In genomic region chr8:98455539-98455938, GRCm38 (mm10) we compare ENCODE assay signal across 26 mouse cellular contexts.
"Had no signal": no experiment of that assay in that cellular context is flagged by ENCODE, and none has a peak within 500 bp of the region (broad histone marks: within the 10 kb centered on the region; RNA-seq: fewer than 3 reads in every experiment).

No protein-coding gene starts in this region.

- DNase-seq: gastrocnemius, adult 2 months; gastrocnemius, postnatal 10 days; gastrocnemius, postnatal 25 days; heart, adult 11 months; heart, adult 2 months; heart, postnatal 10 days; kidney, adult 11 months; kidney, adult 2 months; kidney, adult 9 months; kidney, postnatal 14 days; kidney, postnatal 36 days; layer of hippocampus, adult 9-11 months; layer of hippocampus, postnatal 36 days; left cerebral cortex, postnatal 4 days had no signal

- H3K27ac ChIP-seq: gastrocnemius, adult 2 months; heart, adult 2 months; heart, embryonic 13.5 days; heart, embryonic 15.5 days; hindbrain, embryonic 13.5 days; hindbrain, embryonic 15.5 days; hindbrain, postnatal 0 days; kidney, embryonic 15.5 days; kidney, postnatal 0 days; limb, embryonic 13.5 days; limb, embryonic 15.5 days had no signal

- H3K36me3 ChIP-seq: heart, embryonic 13.5 days; heart, embryonic 15.5 days; hindbrain, embryonic 13.5 days; hindbrain, embryonic 15.5 days; kidney, embryonic 15.5 days; limb, embryonic 13.5 days; limb, embryonic 15.5 days had no signal

- H3K27me3 ChIP-seq: heart, embryonic 13.5 days; heart, embryonic 15.5 days; hindbrain, embryonic 13.5 days; hindbrain, embryonic 15.5 days; kidney, embryonic 15.5 days; limb, embryonic 13.5 days; limb, embryonic 15.5 days had no signal

- H3K4me1 ChIP-seq: heart, embryonic 13.5 days; heart, embryonic 15.5 days; hindbrain, embryonic 13.5 days; hindbrain, embryonic 15.5 days; kidney, embryonic 15.5 days; limb, embryonic 13.5 days; limb, embryonic 15.5 days had no signal

- H3K9ac ChIP-seq: heart, embryonic 13.5 days; heart, embryonic 15.5 days; hindbrain, embryonic 13.5 days; hindbrain, embryonic 15.5 days; kidney, embryonic 15.5 days; limb, embryonic 13.5 days; limb, embryonic 15.5 days had no signal

- H3K4me3 ChIP-seq: gastrocnemius, adult 2 months; heart, adult 2 months; heart, embryonic 13.5 days; heart, embryonic 15.5 days; hindbrain, embryonic 13.5 days; hindbrain, embryonic 15.5 days; kidney, embryonic 15.5 days; limb, embryonic 13.5 days; limb, embryonic 15.5 days had no signal

- H3K4me2 ChIP-seq: heart, embryonic 11.5 days; heart, embryonic 13.5 days; heart, embryonic 15.5 days; hindbrain, embryonic 13.5 days; hindbrain, embryonic 15.5 days; kidney, embryonic 15.5 days; limb, embryonic 13.5 days; limb, embryonic 15.5 days had no signal

- H3K9me3 ChIP-seq: heart, embryonic 13.5 days; heart, embryonic 15.5 days; hindbrain, embryonic 13.5 days; hindbrain, embryonic 15.5 days; kidney, embryonic 15.5 days; limb, embryonic 13.5 days; limb, embryonic 15.5 days had no signal

- ATAC-seq: forebrain, embryonic 16.5 days; hindbrain, postnatal 0 days; intestine, embryonic 16.5 days had no signal
